Mouse (Mus musculus): Measurements from ENCODE around the gene Cfap70. TPM values are rescaled to one million over a fixed set of nuclear protein-coding genes. Genes with fewer than 3 reads are reported as not detected.

Cfap70 gene
- total and polyA plus RNA-seq, 3 experiments = 0.11 TPM; not detected in 2

GRCm38 (mm10) chr14:20431726-20432125, 20.3 kb downstream of the Cfap70 start:
- Histone ChIP-seq H3K9ac (ENCODE audit: control insufficient read depth, low read depth, low read length, poor library complexity, severe bottlenecking) (no peak overlapping the region), H3K36me3 (ENCODE audit: control insufficient read depth in 1 of 2, insufficient read depth in 2 of 2, low read length in 2 of 2) (no peaks in the 10 kb centered on the region), H3K4me3 (ENCODE audit: control insufficient read depth in 1 of 2, insufficient read depth in 1 of 2, low read depth in 2 of 2, low read length in 2 of 2) (no peak overlapping the region), H3K4me1 (ENCODE audit: control insufficient read depth in 1 of 2, insufficient read depth in 2 of 2, low read length in 2 of 2) (no peaks in the 10 kb centered on the region), H3K27ac (ENCODE audit: control insufficient read depth, low read depth, low read length) (no peak overlapping the region), H3K9me3 (replicated peaks; ENCODE audit: insufficient read depth, low read length) (no peaks in the 10 kb centered on the region), H3K79me2 (ENCODE audit: control insufficient read depth, insufficient read depth, low read length, poor library complexity) (no peaks in the 10 kb centered on the region), H3K27me3 (ENCODE audit: control insufficient read depth in 1 of 2, insufficient read depth in 2 of 2, low read length in 2 of 2) (no peaks in the 10 kb centered on the region)
- TF ChIP-seq RCOR1 (IDR thresholded peaks at IDR 0.05; ENCODE audit: low read depth, low read length) = no peak
- no peak for TF ChIP-seq KAT2A (conservative IDR thresholded peaks at IDR 0.05; ENCODE audit: low read depth, low read length)
- no peak for TF ChIP-seq BHLHE40 (IDR thresholded peaks at IDR 0.05; ENCODE audit: borderline replicate concordance, low read depth, low read length)
- TF ChIP-seq MAZ (IDR thresholded peaks at IDR 0.05; ENCODE audit: low read depth, low read length) = no peak
- TF ChIP-seq GATA1 (IDR thresholded peaks at IDR 0.05; ENCODE audit: low read depth, low read length) = no peak
- TF ChIP-seq USF2 (IDR thresholded peaks at IDR 0.05; ENCODE audit: borderline replicate concordance in 1 of 2, insufficient read depth in 1 of 2, low read depth in 1 of 2, low read length in 2 of 2) = no peak
- TF ChIP-seq POLR2AphosphoS5 (IDR thresholded peaks at IDR 0.05; ENCODE audit: borderline replicate concordance, low read depth, low read length) = no peak
- no peak for TF ChIP-seq SMC3 (IDR thresholded peaks at IDR 0.05; ENCODE audit: low read depth, low read length)
- no peak for TF ChIP-seq MXI1 (IDR thresholded peaks at IDR 0.05; ENCODE audit: low read depth, low read length)
- TF ChIP-seq TCF12 (IDR thresholded peaks at IDR 0.05; ENCODE audit: low read depth, low read length) = no peak
- no peak for TF ChIP-seq TAL1 (IDR thresholded peaks at IDR 0.05; ENCODE audit: low read length)
- no peak for TF ChIP-seq MAX (IDR thresholded peaks at IDR 0.05; ENCODE audit: low read length)
- no peak for TF ChIP-seq ZNF384 (IDR thresholded peaks at IDR 0.05; ENCODE audit: low read depth, low read length)
- no peak for TF ChIP-seq ZKSCAN1 (IDR thresholded peaks at IDR 0.05; ENCODE audit: low read depth, low read length)
- DNase-seq (ENCODE audit: low read depth, low spot score) = no peak

DNA sequence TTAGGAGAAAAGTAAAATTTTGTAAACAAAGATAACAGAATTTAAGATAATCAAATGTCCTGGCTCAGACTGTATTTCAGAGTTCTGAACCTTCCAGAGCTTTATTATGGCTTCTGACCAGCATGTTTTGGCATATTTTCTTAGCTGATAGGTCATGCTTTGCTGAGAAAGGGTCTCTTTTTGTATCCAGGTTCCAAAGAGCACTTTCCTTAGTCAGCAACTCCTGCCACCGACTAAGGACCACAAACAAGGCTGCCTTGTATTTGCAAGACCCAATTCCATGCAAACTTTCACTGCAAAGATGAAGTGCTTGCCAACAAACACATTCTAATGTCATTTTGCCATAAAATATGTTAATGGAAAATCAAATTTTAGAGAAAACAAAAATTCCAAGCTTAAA, 22.2 kb downstream of the Cfap70 start:
- Histone ChIP-seq H3K4me1 (ENCODE audit: control insufficient read depth in 1 of 2, insufficient read depth in 2 of 2, low read length in 2 of 2) (no peaks in the 10 kb centered on the region), H3K27ac (ENCODE audit: control insufficient read depth, low read depth, low read length) (no peak overlapping the region), H3K9ac (ENCODE audit: control insufficient read depth, low read depth, low read length, poor library complexity, severe bottlenecking) (no peak overlapping the region), H3K27me3 (ENCODE audit: control insufficient read depth in 1 of 2, insufficient read depth in 2 of 2, low read length in 2 of 2) (no peaks in the 10 kb centered on the region), H3K4me3 (ENCODE audit: control insufficient read depth in 1 of 2, insufficient read depth in 1 of 2, low read depth in 2 of 2, low read length in 2 of 2) (no peak overlapping the region), H3K36me3 (ENCODE audit: control insufficient read depth in 1 of 2, insufficient read depth in 2 of 2, low read length in 2 of 2) (no peaks in the 10 kb centered on the region), H3K9me3 (replicated peaks; ENCODE audit: insufficient read depth, low read length) (no peaks in the 10 kb centered on the region), H3K79me2 (ENCODE audit: control insufficient read depth, insufficient read depth, low read length, poor library complexity) (no peaks in the 10 kb centered on the region)
- TF ChIP-seq BHLHE40 (IDR thresholded peaks at IDR 0.05; ENCODE audit: borderline replicate concordance, low read depth, low read length) (no peak), ELF1 (IDR thresholded peaks at IDR 0.05; ENCODE audit: low read depth, low read length) (no peak), KAT2A (conservative IDR thresholded peaks at IDR 0.05; ENCODE audit: low read depth, low read length) (no peak), ZMIZ1 (IDR thresholded peaks at IDR 0.05; ENCODE audit: low read depth, low read length) (no peak), E2F4 (IDR thresholded peaks at IDR 0.05; ENCODE audit: borderline replicate concordance, low read depth, low read length) (no peak)
- no peak for DNase-seq (ENCODE audit: low read depth, low spot score)
